Mouse (Mus musculus) CH12.LX (cell line): Measurements from ENCODE around the gene Pde11a.

Experiments
- CTCF ChIP-seq, 2 experiments: IDR thresholded peaks in 1 of 2; conservative IDR thresholded peaks in 1 of 2; 2 replicates each; pipeline ENCODE4 v1.5.1; 2011 to 2012; ENCODE audit warnings: low read depth in 2 of 2, low read length in 2 of 2, improper control_type of control experiment in 1 of 2, inconsistent platforms in 1 of 2, mild to moderate bottlenecking in 1 of 2, moderate library complexity in 1 of 2
- EP300 ChIP-seq: IDR thresholded peaks from 2 replicates; pipeline ENCODE4 v1.6.1; 2011; ENCODE audit warnings: low read length, improper control_type of control experiment
- ETS1 ChIP-seq: conservative IDR thresholded peaks from 2 replicates; pipeline ENCODE4 v1.6.1; 2012; ENCODE audit warnings: low read depth, mild to moderate bottlenecking, inconsistent platforms, low read length, improper control_type of control experiment, moderate library complexity
- MEF2A ChIP-seq: IDR thresholded peaks from 2 replicates; pipeline ENCODE4 v1.6.1; 2014; ENCODE audit warnings: low read depth, mild to moderate bottlenecking, inconsistent platforms, low read length, improper control_type of control experiment, borderline replicate concordance
- POLR2A ChIP-seq: IDR thresholded peaks from 2 replicates; pipeline ENCODE4 v1.6.1; 2011; ENCODE audit warnings: low read depth, mild to moderate bottlenecking, improper control_type of control experiment, low read length
- SMC3 ChIP-seq: IDR thresholded peaks from 2 replicates; pipeline ENCODE4 v1.6.1; 2011; ENCODE audit warnings: low read depth, low read length, improper control_type of control experiment
- TBP ChIP-seq: conservative IDR thresholded peaks from 2 replicates; pipeline ENCODE4 v1.6.1; 2011; ENCODE audit warnings: low read depth, low read length, improper control_type of control experiment
- TCF12 ChIP-seq: IDR thresholded peaks from 2 replicates; pipeline ENCODE4 v1.6.1; 2014; ENCODE audit warnings: low read depth, mild to moderate bottlenecking, inconsistent platforms, low read length, improper control_type of control experiment
- UBTF ChIP-seq: IDR thresholded peaks from 2 replicates; pipeline ENCODE4 v1.6.1; 2012; ENCODE audit warnings: low read depth, mild to moderate bottlenecking, inconsistent platforms, low read length, improper control_type of control experiment, moderate library complexity
- ZC3H11A ChIP-seq: IDR thresholded peaks from 2 replicates; pipeline ENCODE4 v1.6.1; 2012; ENCODE audit warnings: low read depth, mild to moderate bottlenecking, inconsistent platforms, low read length, improper control_type of control experiment

DNA sequence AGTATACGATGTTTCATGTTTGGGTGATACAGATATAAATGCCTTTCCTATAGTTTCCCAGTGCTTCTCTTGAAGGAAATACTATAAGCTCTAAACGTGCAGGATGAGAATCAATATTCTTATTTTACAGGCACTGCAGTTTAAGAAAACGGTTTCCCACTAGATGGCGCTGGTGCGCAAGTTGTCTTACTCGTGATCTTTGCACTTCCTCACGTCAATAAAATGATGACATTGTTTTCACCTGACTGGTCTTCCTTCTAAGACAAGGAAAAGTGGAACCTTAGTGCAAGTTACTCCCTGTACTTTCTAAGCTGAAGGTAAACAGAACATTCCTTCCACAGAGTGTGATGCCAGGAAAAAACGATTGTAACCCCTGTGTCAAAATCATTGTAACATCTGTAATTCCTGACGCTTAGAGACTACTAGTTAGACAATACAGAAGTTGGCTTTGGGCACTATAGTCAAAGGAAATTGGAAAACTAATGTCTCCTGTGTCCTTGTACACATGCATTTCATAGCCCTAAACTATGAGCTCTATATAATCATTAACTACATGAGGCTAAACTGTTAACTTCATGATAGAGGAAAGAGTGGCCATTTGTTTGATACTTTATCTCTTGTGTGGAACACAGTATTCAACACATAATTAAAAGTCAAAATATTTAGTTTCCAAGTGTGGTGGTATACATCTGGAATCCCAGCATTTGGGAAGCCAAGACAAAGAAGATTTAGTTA is 28.8 kb upstream of the Pde11a start:
- TF ChIP-seq CTCF (conservative IDR thresholded peaks at IDR 0.05 in 1 of 2, IDR thresholded peaks at IDR 0.05 in 1 of 2; ENCODE audit: low read depth in 2 of 2, low read length in 2 of 2), result peak; percentile 80 to 91
- no peak for TF ChIP-seq TBP
- TF ChIP-seq POLR2A, result no peak
- no peak for TF ChIP-seq UBTF
- no peak for TF ChIP-seq MEF2A
- TF ChIP-seq TCF12, result no peak
- TF ChIP-seq EP300, result no peak
- TF ChIP-seq ETS1, result no peak
- no peak for TF ChIP-seq ZC3H11A
- peak; percentile 72 for TF ChIP-seq SMC3
